Mouse (Mus musculus): ENCODE measurements around the gene Olfr309.
"Not testable (repeated sequence)": the region's sequence is repeated elsewhere in the genome, so short reads cannot be mapped to it uniquely, and the experiment has no call there.

Olfr309 gene

DNA sequence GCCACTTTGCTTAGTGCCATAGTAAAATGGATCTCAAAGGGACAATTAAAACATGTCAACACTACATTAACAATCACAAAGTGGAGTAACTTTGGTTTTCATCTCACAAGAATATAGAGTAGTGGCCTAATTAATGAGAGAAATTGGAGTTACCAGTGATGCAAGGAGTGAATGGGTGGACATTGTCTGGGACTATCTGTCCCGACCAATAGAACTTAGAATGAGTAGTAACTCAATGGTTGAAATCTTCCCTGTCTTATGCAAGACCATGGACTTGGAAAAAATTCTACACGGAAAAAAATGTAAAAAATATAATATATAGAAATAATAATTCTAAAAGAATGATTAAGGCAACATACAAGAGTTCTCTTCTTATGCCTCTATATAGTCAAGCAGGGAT lies at the start of gene Olfr309:
Gene Olfr309, minus strand, starts transcription at position 101 of the 400 bp plus-strand sequence.
- DNase-seq (ENCODE audit: low spot score in 2 of 2), result no peak

GRCm38 (mm10) chr7:86346296-86346695 lies 32.8 kb upstream of the Olfr309 start:
- not testable (repeated sequence) for DNase-seq (ENCODE audit: low spot score in 2 of 2)

GRCm38 (mm10) chr7:86344253-86344652 lies 30.7 kb upstream of the Olfr309 start:
- DNase-seq (ENCODE audit: low spot score in 2 of 2), result no peak

DNA sequence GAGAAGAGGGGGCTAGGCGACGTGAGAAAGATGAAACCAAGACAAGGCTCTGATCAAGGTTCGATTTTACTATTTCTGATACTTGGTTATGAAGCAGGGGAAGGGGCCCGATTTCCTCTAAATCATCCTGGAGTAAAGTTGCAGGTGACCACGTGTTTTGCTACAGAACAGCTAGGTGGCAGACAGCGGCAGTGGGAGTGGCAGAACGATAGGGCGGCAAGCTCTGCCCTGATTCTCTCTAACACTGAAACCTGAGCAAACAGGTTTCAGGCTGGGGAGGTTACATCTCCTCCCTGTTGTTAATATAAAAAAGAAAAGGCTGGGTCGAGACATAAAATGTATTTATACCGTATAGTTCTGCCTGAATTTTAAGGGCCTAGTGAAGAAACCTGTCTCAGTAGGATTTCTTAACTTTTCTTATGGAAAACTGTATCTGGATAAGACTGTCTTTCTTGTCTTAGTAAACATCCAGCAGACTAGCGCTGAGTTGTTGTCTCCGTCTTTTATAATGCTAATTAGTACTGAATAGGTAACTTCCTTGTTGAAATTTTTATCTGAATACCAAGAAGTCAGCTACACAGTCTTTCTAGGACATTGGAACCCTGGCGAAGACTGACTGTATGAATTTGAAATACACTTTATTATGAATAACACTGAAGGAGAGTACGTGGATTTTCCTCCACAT lies 29.5 kb upstream of the Olfr309 start:
- DNase-seq (ENCODE audit: low spot score in 2 of 2), result no peak

DNA sequence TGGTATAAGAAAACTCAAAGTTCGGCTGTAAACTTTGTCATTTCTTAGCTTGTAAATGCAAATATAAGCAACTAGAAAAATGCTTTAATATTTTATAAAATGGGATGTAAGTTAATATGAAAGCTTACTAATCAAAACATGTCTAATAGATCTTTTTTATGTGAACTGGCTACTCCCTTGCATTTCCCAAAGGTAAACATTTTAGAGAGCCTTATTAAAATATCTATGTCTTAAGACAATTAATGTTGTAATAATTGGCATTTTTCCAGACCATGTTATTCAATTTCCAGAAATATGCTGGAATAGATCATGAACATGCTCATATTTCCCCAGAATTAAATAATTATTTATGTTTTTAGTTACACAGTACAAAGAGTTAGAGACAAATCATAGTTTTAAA lies 24.0 kb upstream of the Olfr309 start, which contains the start of gene Olfr307:
Gene Olfr307, minus strand, starts transcription at position 101 of the 400 bp plus-strand sequence.
- DNase-seq (ENCODE audit: low spot score in 2 of 2), result no peak

GRCm38 (mm10) chr7:86325530-86325929 lies 12.0 kb upstream of the Olfr309 start, which contains the start of gene Olfr308:
TSS of gene Olfr308 (minus strand) at chr7:86325630.
- no peak for DNase-seq (ENCODE audit: low spot score in 2 of 2)

DNA sequence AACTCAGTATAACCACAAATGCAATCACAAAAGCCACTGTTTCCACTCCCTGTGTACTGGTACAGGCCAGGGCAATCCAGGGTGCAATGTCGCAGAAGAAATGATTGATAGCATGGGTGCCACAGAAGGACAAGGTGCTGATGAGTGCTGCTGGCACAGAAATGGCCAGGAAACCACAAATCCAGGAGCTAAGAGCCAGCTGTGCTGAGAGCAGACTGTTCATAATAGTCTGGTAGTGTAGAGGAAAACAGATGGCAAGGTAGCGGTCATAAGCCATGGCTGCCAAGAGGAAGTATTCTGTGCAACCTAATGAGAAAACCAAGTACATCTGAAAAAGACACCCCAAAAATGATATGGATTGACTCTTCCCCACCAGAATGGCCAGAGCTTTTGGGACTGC lies 7.8 kb upstream of the Olfr309 start:
- no peak for DNase-seq (ENCODE audit: low spot score in 2 of 2)

DNA sequence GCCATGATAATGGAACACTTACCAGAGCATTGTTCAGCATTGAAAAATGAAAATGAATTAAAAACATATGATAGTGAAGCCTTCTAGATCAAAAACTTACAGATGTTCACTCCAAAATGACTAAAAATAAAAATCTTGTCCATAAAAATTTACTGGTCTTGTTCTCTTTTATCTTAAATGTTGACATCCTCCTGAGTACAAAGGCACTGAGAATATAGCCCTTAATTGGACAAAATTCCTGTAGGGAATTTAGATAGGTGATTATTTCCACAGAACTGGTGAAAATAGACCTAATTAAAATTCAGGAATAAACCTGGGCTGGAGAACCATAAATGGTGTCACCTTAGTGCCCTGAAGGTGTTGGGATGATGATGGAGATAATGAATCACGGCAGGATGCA lies 36.4 kb downstream of the Olfr309 start, which contains the start of gene Olfr310:
Gene Olfr310, minus strand, starts transcription at position 101 of the 400 bp plus-strand sequence.
- DNase-seq (ENCODE audit: low spot score in 2 of 2), result no peak

Measured in urinary bladder, postnatal 36 days (tissue).